Mouse (Mus musculus) ES-Bruce4 (cell line): ENCODE results near the gene Krtap5-1. TPM values are rescaled to one million over a fixed set of nuclear protein-coding genes. Genes with fewer than 3 reads are reported as not detected.
"Not testable (repeated sequence)": the region's sequence is repeated elsewhere in the genome, so short reads cannot be mapped to it uniquely, and the experiment has no call there.

Experiments used
- H3K27ac ChIP-seq: 2 replicates; pipeline ENCODE4 v1.5.1; 2012; ENCODE audit warnings: low read length, inconsistent platforms; ENCODE audit not compliant: insufficient read depth
- H3K27me3 ChIP-seq: 2 replicates; pipeline ENCODE4 v1.6.1; 2012; ENCODE audit warnings: mild to moderate bottlenecking, low read length, inconsistent platforms; ENCODE audit not compliant: control insufficient read depth, poor library complexity, insufficient read depth, severe bottlenecking
- H3K36me3 ChIP-seq: 2 replicates; pipeline ENCODE4 v1.6.1; 2012; ENCODE audit warnings: inconsistent platforms, mild to moderate bottlenecking, low read length, moderate library complexity; ENCODE audit not compliant: control insufficient read depth, poor library complexity, insufficient read depth, severe bottlenecking
- H3K4me1 ChIP-seq: one replicate; pipeline ENCODE4 v1.8.1; 2011; ENCODE audit warnings: low read length; ENCODE audit not compliant: control insufficient read depth, insufficient read depth
- H3K4me3 ChIP-seq: 2 replicates; pipeline ENCODE4 v1.5.1; 2011; ENCODE audit warnings: low read depth, mild to moderate bottlenecking, low read length
- H3K9ac ChIP-seq: 2 replicates; pipeline ENCODE4 v1.6.1; 2012; ENCODE audit warnings: low read depth, mild to moderate bottlenecking, inconsistent platforms; ENCODE audit not compliant: poor library complexity, severe bottlenecking
- H3K9me3 ChIP-seq: replicated peaks from 2 replicates; pipeline ENCODE4 v1.6.1; 2012; ENCODE audit warnings: mild to moderate bottlenecking, low read length, inconsistent platforms; ENCODE audit not compliant: control insufficient read depth, poor library complexity, insufficient read depth, severe bottlenecking
- CTCF ChIP-seq: IDR thresholded peaks from one replicate; pipeline ENCODE4 v1.8.1; 2011; ENCODE audit warnings: low read depth, low read length
- EP300 ChIP-seq: IDR thresholded peaks from 2 replicates; pipeline ENCODE4 v1.6.1; 2011; ENCODE audit warnings: low read depth, low read length; ENCODE audit not compliant: insufficient read depth
- polyA plus RNA-seq: library from polyadenylated mRNA; stranded (reverse); fragments of >200 nt; gene quantifications from 2 replicates; pipeline ENCODE4 v1.2.4, GENCODE M21; 2011; ENCODE audit warnings: low read depth; ENCODE audit not compliant: missing spikeins, insufficient read depth, insufficient read length

Gene Krtap5-1
- polyA plus RNA-seq, 1 experiment, result not detected

DNA sequence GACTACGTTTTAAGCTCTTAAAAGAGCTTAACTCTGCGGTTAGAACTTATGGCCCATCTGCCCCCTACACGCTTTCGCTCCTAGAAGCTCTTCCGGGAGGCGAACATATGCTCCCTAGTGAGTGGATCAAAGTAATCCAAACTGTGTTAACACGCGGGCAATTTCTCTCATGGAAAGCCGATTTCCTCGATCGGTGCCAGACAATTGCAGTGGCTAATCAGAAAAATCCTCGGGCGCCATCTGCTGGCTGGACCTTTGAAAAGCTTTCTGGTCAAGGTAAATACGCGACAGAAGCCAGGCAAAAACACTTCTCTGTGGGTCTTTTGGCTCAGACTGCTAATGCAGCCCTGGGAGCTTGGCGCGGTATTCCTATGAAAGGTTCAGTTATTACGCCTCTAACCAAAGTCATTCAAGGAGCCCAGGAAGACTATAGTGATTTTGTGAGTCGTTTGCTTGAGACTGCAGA is 12.3 kb downstream of the Krtap5-1 start:
- Histone ChIP-seq H3K4me1 (no peaks in the 10 kb centered on the region), H3K36me3 (no peaks in the 10 kb centered on the region), H3K9me3 (no peaks in the 10 kb centered on the region), H3K27me3 (peaks cover 2% of the 10 kb centered on the region; the same call in 1 of the 2 replicates), H3K4me3 (peak overlapping the region; percentile 96), H3K9ac (peak overlapping the region; percentile 70), H3K27ac (no peak overlapping the region)
- TF ChIP-seq CTCF (peak; percentile 65), EP300 (no peak)

DNA sequence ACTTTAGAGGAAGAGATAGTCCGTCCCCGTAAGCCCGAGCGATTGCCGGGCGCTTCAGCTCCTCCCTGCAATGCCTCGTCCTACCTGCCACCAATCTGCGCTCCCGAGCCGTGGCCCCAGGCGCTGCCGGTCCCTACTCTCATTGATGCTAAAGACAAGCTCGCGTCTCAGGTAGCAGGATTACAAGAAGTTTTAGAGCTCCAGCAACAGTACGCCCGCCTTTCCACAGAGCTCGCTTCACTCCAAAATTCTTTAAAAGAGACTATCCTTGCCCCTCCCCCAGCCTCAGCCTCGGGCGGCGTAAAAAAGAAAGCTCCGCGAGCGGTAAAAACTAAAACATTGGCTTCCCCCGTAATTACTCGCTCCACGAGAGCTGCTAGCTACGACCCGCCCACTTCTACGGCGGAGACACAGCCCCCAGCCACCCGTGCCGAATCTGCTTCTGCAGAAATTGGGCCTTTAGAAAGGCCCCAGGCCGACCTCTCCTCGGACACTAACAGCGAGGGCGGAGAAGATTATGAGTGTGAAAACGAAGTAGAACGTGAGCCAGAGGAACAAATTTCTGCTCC is 12.8 kb downstream of the Krtap5-1 start:
- no peak for TF ChIP-seq CTCF
- H3K9me3 ChIP-seq, result no peaks in the 10 kb centered on the region
- H3K4me3 ChIP-seq, result peak overlapping the region; percentile 96
- H3K4me1 ChIP-seq, result no peaks in the 10 kb centered on the region
- peak overlapping the region; percentile 70 for H3K9ac ChIP-seq
- no peaks in the 10 kb centered on the region for H3K36me3 ChIP-seq
- H3K27ac ChIP-seq, result no peak overlapping the region
- H3K27me3 ChIP-seq, result peaks cover 2% of the 10 kb centered on the region; the same call in 1 of the 2 replicates

DNA sequence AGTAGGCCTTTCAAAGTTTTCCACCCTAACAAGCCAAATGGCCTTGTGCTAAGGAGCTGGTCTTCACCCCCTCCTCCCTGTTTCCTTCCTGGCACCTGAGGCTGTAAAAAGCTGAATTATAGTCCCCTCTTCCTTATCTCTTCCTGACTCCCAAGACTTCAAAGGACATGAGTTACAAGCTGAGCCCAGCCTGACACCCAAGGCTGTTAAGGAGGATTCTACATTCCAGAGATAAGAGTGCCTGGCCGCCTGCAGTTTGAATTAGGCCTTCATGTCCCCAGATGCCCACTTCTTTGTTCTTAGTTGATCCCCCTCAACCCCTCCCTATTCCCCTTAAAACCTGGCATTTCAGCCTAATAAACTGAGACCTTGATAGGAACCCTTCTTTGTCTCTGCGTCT is 14.1 kb downstream of the Krtap5-1 start:
- not testable (repeated sequence) for H3K27ac ChIP-seq, H3K36me3 ChIP-seq, H3K4me1 ChIP-seq, H3K27me3 ChIP-seq, H3K4me3 ChIP-seq, H3K9ac ChIP-seq, H3K9me3 ChIP-seq

DNA sequence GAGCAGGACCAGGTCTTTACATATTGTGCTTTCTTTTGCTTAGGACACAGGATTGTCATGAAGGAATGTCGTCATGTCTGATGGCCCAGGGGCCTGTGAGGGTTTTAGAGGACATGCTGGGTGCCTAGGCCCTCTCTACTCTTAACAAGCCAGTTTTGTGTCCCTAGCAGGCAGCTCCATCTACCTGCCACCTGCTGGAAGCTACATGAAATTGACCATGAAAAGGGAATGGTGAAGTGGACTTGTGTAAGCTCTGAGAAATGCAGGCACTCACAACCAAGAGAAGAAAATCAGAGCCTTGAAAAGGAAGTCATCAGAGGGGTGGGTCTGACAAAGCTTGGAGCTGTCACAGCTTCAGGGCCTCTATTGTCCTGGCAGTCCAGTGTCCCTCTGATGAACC is 17.6 kb downstream of the Krtap5-1 start:
- H3K4me3 ChIP-seq, H3K9me3 ChIP-seq, H3K9ac ChIP-seq, H3K36me3 ChIP-seq, H3K4me1 ChIP-seq, H3K27ac ChIP-seq, H3K27me3 ChIP-seq: not testable (repeated sequence)

DNA sequence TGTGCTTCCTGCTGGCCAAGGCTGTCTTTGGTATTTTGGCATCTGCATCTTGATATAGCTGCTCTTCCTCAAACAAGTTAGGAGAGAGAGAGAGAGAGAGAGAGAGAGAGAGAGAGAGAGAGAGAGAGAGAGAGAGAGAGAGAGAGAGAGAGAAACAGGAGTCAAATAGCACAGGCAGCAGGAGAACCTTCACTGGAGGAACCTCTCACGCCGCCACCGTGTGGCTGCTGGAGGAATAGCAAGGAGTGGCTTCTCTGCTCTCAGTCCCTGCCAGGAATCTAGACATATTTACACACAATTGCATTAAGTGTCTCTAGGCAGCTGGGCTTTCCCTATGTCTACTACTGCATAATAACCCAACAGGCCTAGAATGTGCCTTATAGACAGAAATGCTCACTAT is 18.7 kb downstream of the Krtap5-1 start:
- not testable (repeated sequence) for H3K27me3 ChIP-seq, H3K36me3 ChIP-seq, H3K4me1 ChIP-seq, H3K27ac ChIP-seq, H3K9ac ChIP-seq, H3K9me3 ChIP-seq, H3K4me3 ChIP-seq
- peak; percentile 61 for TF ChIP-seq CTCF

DNA sequence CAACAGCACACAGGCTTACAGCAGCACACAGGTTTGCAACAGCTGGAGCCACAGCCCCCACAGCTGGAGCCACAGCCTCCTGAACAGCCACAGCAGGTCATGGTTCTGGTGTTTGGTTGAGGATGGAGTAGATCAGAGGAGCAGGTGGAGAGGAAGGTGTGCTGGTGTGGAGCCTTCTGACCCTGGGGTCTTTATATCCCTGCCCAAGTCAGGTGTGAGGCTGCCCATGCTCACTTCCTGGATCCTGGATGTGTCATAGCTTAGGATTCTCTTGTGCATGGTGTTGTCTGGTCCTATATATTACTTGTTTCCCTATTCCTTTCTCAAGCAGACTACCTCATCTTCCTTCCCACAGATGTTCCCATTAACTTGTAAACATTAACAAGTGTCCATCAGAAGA is 22.7 kb downstream of the Krtap5-1 start, which contains the start of gene Gm4559:
Gm4559 (minus strand) TSS at position 101 of the 400 bp plus-strand sequence.
- not testable (repeated sequence) for H3K27ac ChIP-seq, H3K27me3 ChIP-seq, H3K9ac ChIP-seq, H3K4me3 ChIP-seq, H3K4me1 ChIP-seq, H3K9me3 ChIP-seq, H3K36me3 ChIP-seq

DNA sequence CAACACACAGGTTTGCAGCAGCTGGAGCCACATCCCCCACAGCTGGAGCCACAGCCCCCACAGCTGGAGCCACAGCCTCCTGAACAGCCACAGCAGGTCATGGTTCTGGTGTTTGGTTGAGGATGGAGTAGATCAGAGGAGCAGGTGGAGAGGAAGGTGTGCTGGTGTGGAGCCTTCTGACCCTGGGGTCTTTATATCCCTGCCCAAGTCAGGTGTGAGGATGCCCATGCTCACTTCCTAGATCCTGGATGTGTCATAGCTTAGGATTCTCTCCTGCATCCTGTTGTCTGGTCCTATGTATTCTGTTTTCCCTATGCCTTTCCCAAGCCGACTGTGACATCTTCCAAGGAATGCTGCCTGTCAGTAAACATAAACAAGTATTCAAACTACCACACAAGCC is 38.7 kb downstream of the Krtap5-1 start, which contains the start of gene Gm2431:
Gm2431 (minus strand) TSS at position 101 of the 400 bp plus-strand sequence.
- H3K4me1 ChIP-seq, result not testable (repeated sequence)

More for the DNA sequence above, 38.7 kb downstream of the Krtap5-1 start, which contains the start of gene Gm2431:
- not testable (repeated sequence) for H3K9ac ChIP-seq, H3K9me3 ChIP-seq, H3K4me3 ChIP-seq, H3K27me3 ChIP-seq, H3K36me3 ChIP-seq, H3K27ac ChIP-seq
